Mouse (Mus musculus) kidney, adult 2 months (tissue): ENCODE data around the gene Cacng6. TPM values are rescaled to one million over a fixed set of nuclear protein-coding genes. Genes with fewer than 3 reads are reported as not detected.
A peak's percentile ranks its signal among the peaks of the same experiment; 100 is the strongest.

Source experiments
- DNase-seq: peaks from one replicate; pipeline ENCODE4 v3.0.0; 2021
- H3K27ac ChIP-seq: fragments of 200-500 bp; 2 replicates; pipeline ENCODE4 v1.5.1; 2012; ENCODE audit warnings: low read depth, low read length, control low read depth, inconsistent platforms; ENCODE audit not compliant: insufficient read depth
- H3K27me3 ChIP-seq: fragments of 200-500 bp; replicated peaks from 2 replicates; pipeline ENCODE4 v1.6.1; 2012; ENCODE audit warnings: mild to moderate bottlenecking, moderate library complexity, low read length, inconsistent platforms; ENCODE audit not compliant: control insufficient read depth, insufficient read depth
- H3K36me3 ChIP-seq: fragments of 200-500 bp; 2 replicates; pipeline ENCODE4 v1.6.1; 2012; ENCODE audit warnings: mild to moderate bottlenecking, moderate library complexity, low read length, inconsistent platforms; ENCODE audit not compliant: control insufficient read depth, insufficient read depth
- H3K4me1 ChIP-seq: fragments of 200-500 bp; 2 replicates; pipeline ENCODE4 v1.6.1; 2011; ENCODE audit warnings: low read length; ENCODE audit not compliant: control insufficient read depth, insufficient read depth
- H3K4me3 ChIP-seq: fragments of 200-500 bp; 2 replicates; pipeline ENCODE4 v1.5.1; 2011; ENCODE audit warnings: mild to moderate bottlenecking, low read depth, low read length, control low read depth; ENCODE audit not compliant: insufficient read depth
- CTCF ChIP-seq: fragments of 200-500 bp; conservative IDR thresholded peaks from 2 replicates; pipeline ENCODE4 v1.5.1; 2011; ENCODE audit warnings: low read depth, mild to moderate bottlenecking, control low read depth, low read length, moderate library complexity, mixed read lengths; ENCODE audit not compliant: insufficient read depth, insufficient read length
- POLR2A ChIP-seq: fragments of 200-500 bp; IDR thresholded peaks from one replicate; pipeline ENCODE4 v1.6.1; 2011; ENCODE audit warnings: low read depth, low read length, control low read depth
- WGBS: fragments of 180-500 bp; shearing (Covaris S2); methylation state at CpG from one replicate; pipeline ENCODE4 v1.1.7; 2018; 5-methylcytosine and 5-hydroxymethylcytosine counted together
- polyA plus RNA-seq: library from polyadenylated mRNA; depleted of rRNA; stranded (reverse); fragments of >200 nt; gene quantifications from 2 replicates; pipeline ENCODE4 v1.2.3, GENCODE M21; 2012; rRNA removed

The Cacng6 gene
- polyA plus RNA-seq, result 1.3 TPM in 1 of 2 replicates, not detected in the other

GRCm38 (mm10) chr7:3423895-3424294, at the start of gene Cacng6:
Gene Cacng6, plus strand, starts transcription at chr7:3424195.
- DNase-seq, result no peak
- WGBS, result 52% methylated on average over 4 of the region's 4 CpGs
- H3K27me3 ChIP-seq, result no peaks in the 10 kb centered on the region
- no peak for TF ChIP-seq POLR2A
- no peaks in the 10 kb centered on the region for H3K4me1 ChIP-seq
- no peak within 1 kb of the TSS for H3K4me3 ChIP-seq
- H3K36me3 ChIP-seq, result no peaks in the 10 kb centered on the region
- H3K27ac ChIP-seq, result no peak within 1 kb of the TSS

- WGBS, result 40% methylated on average over 4 of the region's 4 CpGs
- Histone ChIP-seq H3K27ac (no peak overlapping the region), H3K4me3 (no peak overlapping the region), H3K27me3 (no peaks in the 10 kb centered on the region), H3K36me3 (no peaks in the 10 kb centered on the region), H3K4me1 (no peaks in the 10 kb centered on the region)
- TF ChIP-seq CTCF (peak; percentile 48), POLR2A (no peak)
- DNase-seq, result peak; percentile 53
Observed at GRCm38 (mm10) chr7:3376831-3377230, 47.2 kb upstream of the Cacng6 start.

- Histone ChIP-seq H3K4me1 (no peaks in the 10 kb centered on the region), H3K27ac (no peak overlapping the region), H3K36me3 (no peaks in the 10 kb centered on the region), H3K4me3 (no peak overlapping the region), H3K27me3 (no peaks in the 10 kb centered on the region)
- WGBS, result 82% methylated on average over 9 of the region's 9 CpGs
- DNase-seq, result no peak
- no peak for TF ChIP-seq CTCF
- TF ChIP-seq POLR2A, result no peak
Observed at GRCm38 (mm10) chr7:3382123-3382522, 41.9 kb upstream of the Cacng6 start.

GRCm38 (mm10) chr7:3384807-3385319, 39.1 kb upstream of the Cacng6 start:
- TF ChIP-seq CTCF (no peak), POLR2A (no peak)

GRCm38 (mm10) chr7:3386036-3386730, 37.8 kb upstream of the Cacng6 start:
- Histone ChIP-seq H3K4me1 (0 out of 2 replicates have a peak, but pooled peaks cover 3% of the 10 kb centered on the region), H3K27me3 (no peaks in the 10 kb centered on the region), H3K27ac (no peak overlapping the region), H3K36me3 (no peaks in the 10 kb centered on the region), H3K4me3 (no peak overlapping the region)
- DNase-seq, result no peak
- TF ChIP-seq POLR2A (no peak), CTCF (no peak)
- WGBS, result 81% methylated on average over 6 of the region's 6 CpGs

More at GRCm38 (mm10) chr7:3384807-3385319, 39.1 kb upstream of the Cacng6 start:
- Histone ChIP-seq H3K36me3 (no peaks in the 10 kb centered on the region), H3K4me3 (no peak overlapping the region), H3K4me1 (0 out of 2 replicates have a peak, but pooled peaks cover 3% of the 10 kb centered on the region), H3K27me3 (no peaks in the 10 kb centered on the region), H3K27ac (no peak overlapping the region)
- WGBS, result 92% methylated on average over 5 of the region's 5 CpGs
- DNase-seq, result no peak

GRCm38 (mm10) chr7:3387761-3388160, 36.2 kb upstream of the Cacng6 start:
- DNase-seq, result no peak
- H3K27me3 ChIP-seq, result no peaks in the 10 kb centered on the region
- 0 out of 2 replicates have a peak, but pooled peaks cover 3% of the 10 kb centered on the region for H3K4me1 ChIP-seq
- TF ChIP-seq POLR2A, result no peak
- TF ChIP-seq CTCF, result no peak
- WGBS, result 88% methylated on average over 18 of the region's 18 CpGs
- no peak overlapping the region for H3K4me3 ChIP-seq
- no peak overlapping the region for H3K27ac ChIP-seq
- no peaks in the 10 kb centered on the region for H3K36me3 ChIP-seq

GRCm38 (mm10) chr7:3388885-3389284, 35.1 kb upstream of the Cacng6 start:
- Histone ChIP-seq H3K4me3 (no peak overlapping the region), H3K36me3 (no peaks in the 10 kb centered on the region), H3K4me1 (0 out of 2 replicates have a peak, but pooled peaks cover 3% of the 10 kb centered on the region), H3K27me3 (no peaks in the 10 kb centered on the region), H3K27ac (no peak overlapping the region)
- no peak for TF ChIP-seq CTCF
- no peak for DNase-seq
- WGBS, result 68% methylated on average over 6 of the region's 6 CpGs
